Mouse (Mus musculus): ENCODE results near the gene Vcpkmt. TPM values are rescaled to one million over a fixed set of nuclear protein-coding genes. Genes with fewer than 3 reads are reported as not detected.

Vcpkmt gene
- polyA plus RNA-seq, 1 experiment from 2014 or later, result 27.9 TPM

GRCm38 (mm10) chr12:69532530-69532929 lies 50.3 kb downstream of the Vcpkmt start:
- H3K27me3 ChIP-seq (replicated peaks; ENCODE audit: control insufficient read depth, insufficient read depth, low read length), result no peaks in the 10 kb centered on the region
- H3K36me3 ChIP-seq (ENCODE audit: control insufficient read depth, insufficient read depth, low read length), result no peaks in the 10 kb centered on the region
- 87% methylated on average over 3 of the region's 3 CpGs for WGBS
- H3K27ac ChIP-seq (ENCODE audit: low read depth, low read length), result no peak overlapping the region
- no peak overlapping the region for H3K9ac ChIP-seq (ENCODE audit: low read length)
- no peak overlapping the region for H3K4me2 ChIP-seq (ENCODE audit: low read length)
- no peaks in the 10 kb centered on the region for H3K9me3 ChIP-seq (replicated peaks; ENCODE audit: control insufficient read depth, low read length)
- DNase-seq (ENCODE audit: low spot score) (no peak), ATAC-seq (no peak)
- H3K4me3 ChIP-seq (ENCODE audit: low read depth, low read length), result no peak overlapping the region
- H3K4me1 ChIP-seq (ENCODE audit: control insufficient read depth, insufficient read depth, low read length), result no peaks in the 10 kb centered on the region

GRCm38 (mm10) chr12:69532091-69532490 lies 50.7 kb downstream of the Vcpkmt start:
- no peaks in the 10 kb centered on the region for H3K4me1 ChIP-seq (ENCODE audit: control insufficient read depth, insufficient read depth, low read length)
- H3K36me3 ChIP-seq (ENCODE audit: control insufficient read depth, insufficient read depth, low read length), result no peaks in the 10 kb centered on the region
- no peak overlapping the region for H3K4me3 ChIP-seq (ENCODE audit: low read depth, low read length)
- H3K9ac ChIP-seq (ENCODE audit: low read length), result no peak overlapping the region
- DNase-seq (ENCODE audit: low spot score), result no peak
- no peaks in the 10 kb centered on the region for H3K9me3 ChIP-seq (replicated peaks; ENCODE audit: control insufficient read depth, low read length)
- WGBS, result 89% methylated on average over 4 of the region's 4 CpGs
- H3K4me2 ChIP-seq (ENCODE audit: low read length), result no peak overlapping the region
- no peaks in the 10 kb centered on the region for H3K27me3 ChIP-seq (replicated peaks; ENCODE audit: control insufficient read depth, insufficient read depth, low read length)
- no peak overlapping the region for H3K27ac ChIP-seq (ENCODE audit: low read depth, low read length)
- ATAC-seq, result no peak

GRCm38 (mm10) chr12:69529694-69530403 lies 53.0 kb downstream of the Vcpkmt start:
- ATAC-seq, result no peak
- Histone ChIP-seq H3K36me3 (ENCODE audit: control insufficient read depth, insufficient read depth, low read length) (no peaks in the 10 kb centered on the region), H3K4me3 (ENCODE audit: low read depth, low read length) (no peak overlapping the region), H3K4me1 (ENCODE audit: control insufficient read depth, insufficient read depth, low read length) (no peaks in the 10 kb centered on the region), H3K27me3 (replicated peaks; ENCODE audit: control insufficient read depth, insufficient read depth, low read length) (no peaks in the 10 kb centered on the region), H3K9ac (ENCODE audit: low read length) (no peak overlapping the region), H3K27ac (ENCODE audit: low read depth, low read length) (no peak overlapping the region), H3K9me3 (replicated peaks; ENCODE audit: control insufficient read depth, low read length) (no peaks in the 10 kb centered on the region), H3K4me2 (ENCODE audit: low read length) (no peak overlapping the region)
- no peak for DNase-seq (ENCODE audit: low spot score)
- 92% methylated on average over 13 of the region's 13 CpGs for WGBS

GRCm38 (mm10) chr12:69528275-69529032 lies 54.4 kb downstream of the Vcpkmt start:
- Histone ChIP-seq H3K9me3 (replicated peaks; ENCODE audit: control insufficient read depth, low read length) (no peaks in the 10 kb centered on the region), H3K27ac (ENCODE audit: low read depth, low read length) (no peak overlapping the region), H3K9ac (ENCODE audit: low read length) (no peak overlapping the region), H3K4me2 (ENCODE audit: low read length) (no peak overlapping the region), H3K4me1 (ENCODE audit: control insufficient read depth, insufficient read depth, low read length) (no peaks in the 10 kb centered on the region), H3K27me3 (replicated peaks; ENCODE audit: control insufficient read depth, insufficient read depth, low read length) (no peaks in the 10 kb centered on the region), H3K4me3 (ENCODE audit: low read depth, low read length) (no peak overlapping the region), H3K36me3 (ENCODE audit: control insufficient read depth, insufficient read depth, low read length) (no peaks in the 10 kb centered on the region)
- no peak for ATAC-seq
- DNase-seq (ENCODE audit: low spot score), result no peak
- WGBS, result 97% methylated on average over 8 of the region's 8 CpGs

Small RNA genes within 50 kb of the gene (microRNA-seq; reads per million reads assigned to microRNA genes)
- not detected for gene Gm23018

Other genes starting within 250 kb of the Vcpkmt start
- gene Nemf, start 225.9 kb downstream of the Vcpkmt start, polyA plus RNA-seq (2014; fragmentation: Nextera tagmentation; extraction: Ambion mirVana), result 67.4 and 80.0 TPM in 2 replicates
- gene Arf6, start 210.9 kb downstream of the Vcpkmt start, polyA plus RNA-seq (2014; fragmentation: Nextera tagmentation; extraction: Ambion mirVana), result 33.8 and 34.5 TPM in 2 replicates
- 0.83 and 1.3 TPM in 2 replicates for gene Gm9887, start 210.6 kb downstream of the Vcpkmt start, polyA plus RNA-seq (2014; fragmentation: Nextera tagmentation; extraction: Ambion mirVana)
- 10.4 and 10.6 TPM in 2 replicates for gene Sos2, start 98.8 kb upstream of the Vcpkmt start, polyA plus RNA-seq (2014; fragmentation: Nextera tagmentation; extraction: Ambion mirVana)
- 9.0 and 12.7 TPM in 2 replicates for gene L2hgdh, start 141.8 kb upstream of the Vcpkmt start, polyA plus RNA-seq (2014; fragmentation: Nextera tagmentation; extraction: Ambion mirVana)
- 27.7 and 28.4 TPM in 2 replicates for gene Atp5s, start 141.9 kb upstream of the Vcpkmt start, polyA plus RNA-seq (2014; fragmentation: Nextera tagmentation; extraction: Ambion mirVana)
- 4.1 and 4.5 TPM in 2 replicates for gene Cdkl1, start 208.2 kb upstream of the Vcpkmt start, polyA plus RNA-seq (2014; fragmentation: Nextera tagmentation; extraction: Ambion mirVana)